Mouse (Mus musculus) neutrophil, adult 5-6 weeks (primary cell): Measurements from ENCODE around the gene Zfp72. TPM values are rescaled to one million over a fixed set of nuclear protein-coding genes. Genes with fewer than 3 reads are reported as not detected.

ENCODE experiments used
- ATAC-seq: fragments of 151-379, 151-347 bp; 2 replicates; pipeline ENCODE4 v1.8.0; 2017; ENCODE audit warnings: mild to moderate bottlenecking, moderate TSS enrichment; ENCODE audit not compliant: insufficient number of reproducible peaks, poor library complexity, low FRiP score, severe bottlenecking; ENCODE audit errors: extremely low read depth
- total RNA-seq: library from RNA; stranded (forward); fragments of 200-1000 nt; gene quantifications from 2 replicates; pipeline ENCODE4 v1.2.3, GENCODE M21; 2017

The Zfp72 gene
- total RNA-seq, result 2.8 and 3.8 TPM in 2 replicates

DNA sequence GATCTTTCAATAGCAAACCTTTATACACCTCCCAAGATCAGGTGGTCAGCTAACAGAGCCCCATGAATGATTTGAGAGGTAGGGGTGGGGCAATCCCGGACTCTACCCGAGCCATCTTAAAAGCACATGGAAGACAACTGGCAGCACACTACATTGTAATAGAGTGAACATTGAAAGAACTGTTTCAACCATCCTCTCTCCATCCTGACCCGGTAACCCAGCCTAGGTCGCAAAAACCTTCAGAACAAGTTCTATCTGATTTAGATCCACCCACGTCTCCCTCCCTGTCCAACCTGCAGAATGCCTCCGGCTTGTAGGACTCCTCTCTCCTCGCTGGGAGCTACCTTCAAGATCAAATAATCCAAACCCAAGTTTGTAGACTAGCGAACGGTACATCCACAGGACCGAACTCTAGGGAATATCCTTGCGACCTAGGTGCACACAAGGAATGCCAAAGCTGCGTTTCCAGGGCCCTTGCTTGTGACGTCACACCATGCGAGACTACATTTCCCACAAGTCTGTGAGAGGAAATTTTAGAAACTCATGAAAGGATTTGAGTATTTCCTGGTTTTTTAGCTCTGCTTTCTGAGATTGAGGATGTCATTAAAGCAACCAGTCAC, at the start of gene Zfp72:
Zfp72 (minus strand) TSS at position 466 of the 620 bp plus-strand sequence.
- peak; percentile 64 for ATAC-seq

DNA sequence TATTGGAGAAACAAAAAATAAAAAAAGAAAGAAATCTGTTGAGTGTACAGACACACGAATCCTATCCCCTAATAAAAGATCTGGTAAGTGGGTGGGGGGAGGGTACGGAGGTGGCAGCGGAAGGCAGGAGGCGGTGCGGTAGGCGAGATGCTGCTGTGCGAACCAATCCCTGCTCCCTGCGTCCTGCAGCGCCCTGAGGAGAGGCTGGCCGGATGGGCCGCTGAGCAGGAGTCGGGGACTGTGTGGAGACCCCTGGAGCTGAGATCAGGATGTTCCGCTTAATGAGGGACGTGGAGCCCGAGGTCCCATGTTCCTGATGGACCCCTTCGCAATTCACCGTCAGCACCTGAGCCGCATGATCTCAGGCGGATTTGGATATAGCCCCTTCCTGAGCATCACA, 49.3 kb upstream of the Zfp72 start:
- no peak for ATAC-seq

DNA sequence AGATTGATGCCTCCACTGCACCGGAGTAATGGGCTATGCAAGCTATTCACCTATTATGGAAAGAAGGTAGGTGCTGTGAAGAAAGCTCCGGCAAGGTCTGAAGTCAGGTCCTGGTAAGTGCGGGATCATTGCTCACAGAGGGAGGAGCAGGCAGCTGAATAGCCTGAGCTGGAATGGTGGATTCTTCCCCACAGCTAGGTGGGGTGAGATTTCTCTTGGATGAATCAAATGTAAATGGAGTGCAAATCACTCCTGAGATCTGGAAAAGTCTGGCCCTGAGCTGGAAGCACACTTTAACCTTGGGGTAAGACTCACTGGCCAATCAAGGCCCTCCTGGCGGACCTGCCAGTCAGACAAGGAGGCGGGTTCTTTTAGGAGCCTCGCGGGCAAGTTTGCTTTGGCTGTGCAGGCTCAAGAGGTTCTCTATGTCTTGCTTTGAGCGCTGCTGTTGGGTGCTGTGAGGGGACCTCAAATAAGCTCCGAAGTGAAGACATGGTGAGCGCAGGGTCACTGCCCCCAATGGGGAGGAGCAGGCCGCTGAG, 8.7 kb upstream of the Zfp72 start, which contains the start of gene Ftl1-ps1:
Ftl1-ps1 (plus strand) TSS at position 397 of the 542 bp plus-strand sequence.
- no peak for ATAC-seq

DNA sequence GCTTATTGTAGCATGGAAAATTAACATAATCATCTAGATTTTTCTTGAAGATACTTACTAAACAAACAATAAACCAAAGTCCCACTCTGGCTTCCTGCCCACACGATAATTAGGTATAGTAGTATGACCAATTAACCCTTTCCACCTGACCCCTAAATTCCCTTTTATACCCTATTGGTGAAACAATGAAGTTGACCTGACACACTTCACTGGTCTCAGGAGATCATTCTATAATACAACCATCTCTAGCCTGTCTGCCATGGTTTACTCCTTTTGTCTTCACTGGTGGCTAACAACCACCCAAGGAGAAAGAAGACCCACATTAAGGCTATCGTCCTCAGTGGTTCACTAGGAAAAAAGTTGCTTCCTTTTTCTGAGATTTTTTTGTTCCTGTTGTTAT, 520 bp upstream of the Zfp72 start:
- ATAC-seq, result no peak

GRCm38 (mm10) chr13:74389730-74390129, 906 bp downstream of the Zfp72 start:
- no peak for ATAC-seq

GRCm38 (mm10) chr13:74382289-74382688, 8.3 kb downstream of the Zfp72 start:
- ATAC-seq, result no peak

GRCm38 (mm10) chr13:74381533-74382276, 8.9 kb downstream of the Zfp72 start:
- no peak for ATAC-seq

GRCm38 (mm10) chr13:74363859-74364235, 26.8 kb downstream of the Zfp72 start, which contains the start of gene Lrrc14b:
TSS of gene Lrrc14b (minus strand) at chr13:74364005.
- ATAC-seq, result no peak

- no peak for ATAC-seq
Measured at GRCm38 (mm10) chr13:74363176-74363858, 27.3 kb downstream of the Zfp72 start.

- ATAC-seq, result peak; percentile 71; the same call in 1 of the 2 replicates
Measured at GRCm38 (mm10) chr13:74362218-74362617, 28.4 kb downstream of the Zfp72 start.

- no peak for ATAC-seq
Measured at GRCm38 (mm10) chr13:74356491-74356890, 34.1 kb downstream of the Zfp72 start.

DNA sequence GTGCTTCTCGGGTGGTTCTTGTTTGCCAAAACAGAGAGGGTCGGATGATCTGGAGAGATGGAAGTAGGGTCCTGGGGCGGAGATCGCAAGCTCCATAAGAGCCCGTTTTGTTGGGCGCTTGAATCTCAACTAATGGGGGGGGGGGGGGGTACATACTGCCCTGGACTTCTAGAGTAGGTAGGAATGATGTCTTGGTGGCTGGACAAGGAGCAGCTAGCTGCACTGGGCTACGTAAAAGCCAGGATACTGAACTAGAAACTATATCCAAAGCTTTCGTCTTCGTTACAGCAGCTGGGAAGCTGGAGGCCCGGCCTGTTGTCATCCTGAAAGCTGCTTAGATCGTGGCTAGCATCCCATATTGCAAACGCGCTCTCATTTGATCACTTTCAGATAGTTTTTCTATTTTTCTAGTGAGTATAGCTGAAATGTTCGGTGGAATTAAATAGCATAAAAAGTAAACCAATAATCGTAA, 40.2 kb downstream of the Zfp72 start:
- no peak for ATAC-seq

GRCm38 (mm10) chr13:74349566-74350434, 40.8 kb downstream of the Zfp72 start, which contains the start of the genes Sdha and Ccdc127:
TSS of gene Sdha (minus strand) at chr13:74350280.
TSS of gene Ccdc127 (plus strand) at chr13:74350309.
- ATAC-seq, result peak; percentile 95

GRCm38 (mm10) chr13:74341036-74341435, 49.6 kb downstream of the Zfp72 start:
- peak; percentile 96 for ATAC-seq

DNA sequence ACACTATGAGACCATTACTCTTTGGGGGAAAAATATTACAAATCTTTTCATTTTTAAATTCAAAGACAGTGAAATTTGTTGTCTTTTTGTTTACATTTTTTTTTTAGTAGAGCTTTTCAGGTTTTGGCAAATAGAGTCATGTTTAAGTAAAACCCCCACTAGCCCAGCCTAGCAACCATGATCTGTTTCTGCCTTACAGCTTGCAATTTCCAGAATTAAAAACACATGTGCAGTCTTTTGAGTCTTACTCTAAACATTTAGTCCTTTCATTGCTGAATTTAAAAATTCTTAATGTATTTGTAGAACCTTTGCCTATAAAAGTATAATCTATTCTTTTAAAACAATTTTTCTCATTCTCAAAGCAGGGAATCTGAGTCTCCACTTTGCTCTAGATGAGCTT, 61.3 kb downstream of the Zfp72 start:
- ATAC-seq, result no peak
